Mouse (Mus musculus) stomach, postnatal 0 days (tissue): ENCODE measurements around the gene Ssna1.

Source experiments
- CTCF ChIP-seq: IDR thresholded peaks from 2 replicates; pipeline ENCODE4 v1.5.1; 2016; ENCODE audit warnings: antibody characterized with exemption, low read depth, mild to moderate bottlenecking, moderate library complexity
- EP300 ChIP-seq: optimal IDR thresholded peaks from 2 replicates; pipeline ENCODE3; 2016; ENCODE audit warnings: antibody characterized with exemption

- TF ChIP-seq CTCF, result no peak
- no peak for TF ChIP-seq EP300
These were observed 25.8 kb upstream of the Ssna1 start for GRCm38 (mm10) chr2:25298046-25298445.
